Mouse (Mus musculus): ENCODE measurements at regions not wholly inside any gene's neighbourhood (a gene's known extent, or its start where the extent isn't known, plus 50 kb on each side); places are given as distances from the start of the nearest gene placed in this dataset.

- TF ChIP-seq POLR2A (IDR thresholded peaks at IDR 0.05; ENCODE audit: low read depth, low read length) (no peak), CTCF (IDR thresholded peaks at IDR 0.05; ENCODE audit: extremely low read depth, insufficient read length, insufficient replicate concordance, low read depth, low read length) (no peak)
Observed at GRCm38 (mm10) chr17:64901721-64902623, 66.1 kb upstream of the 4930583I09Rik start.

Measured in small intestine, adult 2 months (tissue).